Mouse (Mus musculus): ENCODE data around the gene Vkorc1l1. TPM values are rescaled to one million over a fixed set of nuclear protein-coding genes. Genes with fewer than 3 reads are reported as not detected.

Gene Vkorc1l1
- polyA plus RNA-seq (2015; fragmentation: Nextera tagmentation; extraction: Ambion mirVana): 13.3 TPM in 2 replicates

DNA sequence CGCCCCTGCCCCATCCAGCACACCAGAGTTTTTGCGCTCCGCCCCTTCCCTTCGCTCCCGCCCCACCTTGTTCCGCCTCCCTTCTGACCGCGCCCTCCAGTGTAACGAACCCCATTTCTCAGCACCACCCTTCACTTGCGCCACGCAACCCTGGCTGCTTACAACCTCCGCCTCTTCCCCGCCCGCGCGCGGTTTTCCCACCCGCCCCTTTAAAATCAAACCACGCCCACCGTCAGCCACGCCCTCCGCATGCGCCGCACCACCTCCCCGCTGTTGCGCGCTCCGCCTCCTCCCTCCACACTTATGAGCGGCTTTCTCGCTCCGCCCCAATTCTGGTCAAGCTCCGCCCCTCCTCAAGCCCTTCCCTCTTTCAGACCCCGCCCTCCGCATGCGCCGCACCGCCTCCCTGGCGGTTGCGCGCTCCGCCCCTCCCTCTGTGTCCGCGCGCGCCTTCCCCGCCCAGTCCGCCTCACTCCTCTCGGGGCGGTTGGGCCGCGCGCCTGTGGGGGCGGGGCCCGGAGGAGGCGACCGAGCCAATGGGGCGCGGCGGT, at the start of gene Vkorc1l1:
Gene Vkorc1l1 (plus strand): TSS at position 476 of the 551 bp plus-strand sequence.
- under 1% methylated on average over 59 of the region's 59 CpGs for WGBS
- Histone ChIP-seq H3K4me2 (ENCODE audit: low read depth, low read length) (peak within 1 kb of the TSS; percentile 93), H3K9ac (ENCODE audit: low read length) (peak within 1 kb of the TSS; percentile 89), H3K9me3 (replicated peaks; ENCODE audit: control insufficient read depth, low read length) (no peaks in the 10 kb centered on the region), H3K4me1 (ENCODE audit: control insufficient read depth, insufficient read depth, low read length) (peaks cover 4% of the 10 kb centered on the region; the same call in 1 of the 2 replicates), H3K27me3 (ENCODE audit: control insufficient read depth, insufficient read depth, low read length) (no peaks in the 10 kb centered on the region), H3K36me3 (ENCODE audit: control insufficient read depth, insufficient read depth) (peaks cover 4% of the 10 kb centered on the region; the same call in 1 of the 2 replicates), H3K27ac (ENCODE audit: low read length) (peak within 1 kb of the TSS; percentile 77), H3K4me3 (ENCODE audit: low read length) (peak within 1 kb of the TSS; percentile 89)
- peak; percentile 95 for ATAC-seq (replicated peaks; ENCODE audit: extremely low read depth, insufficient read depth, low FRiP score)

DNA sequence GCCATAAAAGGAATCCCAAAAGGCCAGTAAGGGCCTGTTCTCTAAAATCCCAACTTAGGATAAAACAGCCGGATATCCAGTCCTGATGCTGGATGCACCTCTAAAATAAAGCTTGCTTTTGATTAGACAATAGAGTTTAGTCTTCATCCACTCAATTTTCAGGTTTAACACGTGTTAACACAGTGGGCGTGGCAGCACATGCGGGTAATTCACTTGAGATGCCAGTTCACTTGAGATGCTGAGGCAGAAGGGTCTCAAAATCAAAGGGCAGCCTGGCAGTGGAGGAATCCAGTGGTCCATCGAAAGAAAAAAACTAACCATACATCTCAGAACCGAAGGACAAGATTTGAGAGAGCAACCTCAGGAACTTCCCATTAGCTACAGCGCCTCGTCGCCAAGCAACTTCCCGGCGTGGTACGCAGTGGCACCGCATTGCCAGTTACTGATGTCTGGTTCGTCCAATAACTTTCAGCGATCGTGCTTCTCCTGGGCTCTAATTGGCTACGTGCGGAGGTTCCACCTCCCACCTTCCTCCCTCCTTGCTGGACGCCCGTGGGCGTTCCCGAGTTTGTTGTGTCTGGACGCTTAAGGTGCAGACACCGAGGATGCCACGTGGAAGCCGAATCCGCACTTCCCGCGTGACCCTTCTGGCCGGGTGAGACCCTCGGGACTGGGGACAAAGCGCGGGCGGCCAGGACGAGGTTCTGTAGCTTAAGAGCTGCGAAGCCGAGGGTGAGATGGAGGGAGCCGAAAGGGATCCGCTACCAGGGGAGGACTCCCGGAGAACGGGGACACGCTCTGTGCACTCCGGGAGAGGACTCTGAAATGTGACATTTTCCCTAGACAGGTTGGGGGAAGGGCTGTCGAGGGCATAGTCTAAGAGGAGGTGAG, 46.3 kb upstream of the Vkorc1l1 start, which contains the start of gene Zbed5:
Gene Zbed5 (plus strand): TSS at position 526 of the 891 bp plus-strand sequence.
- H3K9ac ChIP-seq (ENCODE audit: low read length): peak within 1 kb of the TSS; percentile 75
- H3K36me3 ChIP-seq (ENCODE audit: control insufficient read depth, insufficient read depth): no peaks in the 10 kb centered on the region
- ATAC-seq (replicated peaks; ENCODE audit: extremely low read depth, insufficient read depth, low FRiP score): peak; percentile 100
- no peak within 1 kb of the TSS for H3K27ac ChIP-seq (ENCODE audit: low read length)
- H3K27me3 ChIP-seq (ENCODE audit: control insufficient read depth, insufficient read depth, low read length): no peaks in the 10 kb centered on the region
- peak within 1 kb of the TSS; percentile 78 for H3K4me3 ChIP-seq (ENCODE audit: low read length)
- WGBS: 2% methylated on average over 44 of the region's 44 CpGs
- peaks cover 8% of the 10 kb centered on the region for H3K4me1 ChIP-seq (ENCODE audit: control insufficient read depth, insufficient read depth, low read length)
- peak within 1 kb of the TSS; percentile 81 for H3K4me2 ChIP-seq (ENCODE audit: low read depth, low read length)
- no peaks in the 10 kb centered on the region for H3K9me3 ChIP-seq (replicated peaks; ENCODE audit: control insufficient read depth, low read length)

GRCm38 (mm10) chr5:129898449-129898848, 43.3 kb upstream of the Vkorc1l1 start, which contains the start of gene Phkg1:
Gene Phkg1 (minus strand): TSS chr5:129898549.
- no peak within 1 kb of the TSS for H3K9ac ChIP-seq (ENCODE audit: low read length)
- no peak within 1 kb of the TSS for H3K4me2 ChIP-seq (ENCODE audit: low read depth, low read length)
- ATAC-seq (replicated peaks; ENCODE audit: extremely low read depth, insufficient read depth, low FRiP score): no peak
- H3K4me3 ChIP-seq (ENCODE audit: low read length): no peak within 1 kb of the TSS
- peaks cover 8% of the 10 kb centered on the region for H3K4me1 ChIP-seq (ENCODE audit: control insufficient read depth, insufficient read depth, low read length)
- H3K27me3 ChIP-seq (ENCODE audit: control insufficient read depth, insufficient read depth, low read length): no peaks in the 10 kb centered on the region
- H3K27ac ChIP-seq (ENCODE audit: low read length): no peak within 1 kb of the TSS
- H3K36me3 ChIP-seq (ENCODE audit: control insufficient read depth, insufficient read depth): no peaks in the 10 kb centered on the region
- WGBS: 89% methylated on average over 1 of the region's 1 CpGs
- no peaks in the 10 kb centered on the region for H3K9me3 ChIP-seq (replicated peaks; ENCODE audit: control insufficient read depth, low read length)

DNA sequence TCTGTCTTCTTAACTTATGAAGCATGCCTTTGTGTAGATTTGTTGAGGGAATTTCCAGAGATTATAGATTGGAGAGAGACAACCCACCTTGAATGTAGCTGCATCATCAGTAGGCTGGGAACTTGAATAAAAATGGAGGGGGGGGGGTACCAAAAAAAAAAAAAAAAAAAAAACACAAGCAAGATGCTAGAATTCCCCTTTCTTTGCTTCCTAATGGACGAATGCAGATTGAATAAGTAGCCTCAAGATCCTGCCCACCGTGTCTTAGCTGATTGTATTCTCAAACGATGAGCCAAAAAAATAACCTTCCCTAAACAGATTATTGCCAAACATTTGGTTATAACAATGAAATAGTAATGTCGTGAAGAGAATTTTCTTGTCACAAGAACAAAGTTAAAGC, 34.0 kb upstream of the Vkorc1l1 start:
- ATAC-seq (replicated peaks; ENCODE audit: extremely low read depth, insufficient read depth, low FRiP score): no peak
- H3K36me3 ChIP-seq (ENCODE audit: control insufficient read depth, insufficient read depth): no peaks in the 10 kb centered on the region

DNA sequence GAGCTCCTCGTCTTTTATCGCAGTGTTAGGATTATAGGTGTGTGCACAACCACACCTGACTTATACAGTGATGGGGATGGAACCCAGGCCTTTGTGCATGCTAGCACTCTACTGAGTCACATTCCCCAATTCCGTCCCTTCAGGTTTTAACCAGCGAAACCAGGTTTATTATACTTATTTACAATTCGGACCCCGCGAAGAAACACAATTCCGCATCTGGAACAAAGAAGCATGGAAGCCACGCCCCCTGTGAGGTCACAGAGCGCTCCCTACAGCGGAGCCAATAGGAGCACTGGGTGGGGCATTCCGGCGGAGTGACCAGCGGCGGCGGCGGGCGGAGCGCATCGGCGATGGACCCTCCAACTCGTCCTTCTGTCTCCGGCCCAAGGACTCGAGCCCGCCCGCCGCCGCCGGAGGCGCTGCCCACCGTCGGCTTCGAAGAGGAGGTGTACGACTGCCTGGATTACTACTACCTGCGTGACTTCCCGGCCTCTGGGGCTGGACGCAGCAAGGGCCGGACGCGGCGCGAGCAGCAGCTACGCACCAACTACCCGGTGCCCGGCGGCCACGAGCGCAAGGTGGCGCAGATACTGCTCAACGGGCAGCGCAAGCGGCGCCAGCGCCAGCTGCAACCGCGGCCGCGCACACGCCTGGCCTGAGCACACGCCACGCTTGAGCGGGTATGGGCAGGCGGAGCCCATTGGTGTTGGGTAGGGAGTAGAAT, 33.4 kb upstream of the Vkorc1l1 start, which contains the start of gene Nupr1l:
Gene Nupr1l (plus strand): TSS at position 299 of the 724 bp plus-strand sequence.
- Histone ChIP-seq H3K4me1 (ENCODE audit: control insufficient read depth, insufficient read depth, low read length) (no peaks in the 10 kb centered on the region; the same call in 1 of the 2 replicates), H3K27me3 (ENCODE audit: control insufficient read depth, insufficient read depth, low read length) (no peaks in the 10 kb centered on the region), H3K4me2 (ENCODE audit: low read depth, low read length) (peak within 1 kb of the TSS; percentile 84), H3K9ac (ENCODE audit: low read length) (peak within 1 kb of the TSS; percentile 86), H3K27ac (ENCODE audit: low read length) (peak within 1 kb of the TSS; percentile 92), H3K9me3 (replicated peaks; ENCODE audit: control insufficient read depth, low read length) (no peaks in the 10 kb centered on the region), H3K4me3 (ENCODE audit: low read length) (peak within 1 kb of the TSS; percentile 76), H3K36me3 (ENCODE audit: control insufficient read depth, insufficient read depth) (no peaks in the 10 kb centered on the region)
- ATAC-seq (replicated peaks; ENCODE audit: extremely low read depth, insufficient read depth, low FRiP score): peak; percentile 97
- under 1% methylated on average over 63 of the region's 63 CpGs for WGBS

More for the DNA sequence above, 34.0 kb upstream of the Vkorc1l1 start:
- peak overlapping the region; percentile 86 for H3K9ac ChIP-seq (ENCODE audit: low read length)
- peak overlapping the region; percentile 84 for H3K4me2 ChIP-seq (ENCODE audit: low read depth, low read length)
- no peaks in the 10 kb centered on the region for H3K27me3 ChIP-seq (ENCODE audit: control insufficient read depth, insufficient read depth, low read length)
- H3K27ac ChIP-seq (ENCODE audit: low read length): no peak overlapping the region
- no peaks in the 10 kb centered on the region for H3K9me3 ChIP-seq (replicated peaks; ENCODE audit: control insufficient read depth, low read length)
- WGBS: 27% methylated on average over 4 of the region's 4 CpGs
- peak overlapping the region; percentile 76 for H3K4me3 ChIP-seq (ENCODE audit: low read length)
- H3K4me1 ChIP-seq (ENCODE audit: control insufficient read depth, insufficient read depth, low read length): no peaks in the 10 kb centered on the region; the same call in 1 of the 2 replicates

DNA sequence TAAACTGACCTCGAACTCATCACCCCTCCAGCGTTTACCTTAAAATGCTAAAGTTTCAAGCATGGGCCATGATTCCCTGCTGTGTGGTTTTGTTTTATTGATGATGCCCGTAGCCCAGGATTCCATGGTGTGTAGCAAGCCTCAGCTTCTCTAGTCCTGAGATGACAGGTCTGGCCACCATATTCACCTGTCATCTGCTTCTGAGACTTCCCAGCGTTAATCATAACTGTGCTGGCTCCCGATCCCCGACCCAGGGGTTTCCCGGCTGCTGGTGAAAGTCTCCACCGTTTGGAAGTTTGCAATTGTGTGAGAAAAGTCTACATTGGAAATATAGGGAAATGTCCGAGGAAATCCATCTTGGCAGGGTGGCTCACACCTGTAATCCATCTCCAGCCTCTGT, 32.6 kb upstream of the Vkorc1l1 start:
- peak overlapping the region; percentile 84 for H3K4me2 ChIP-seq (ENCODE audit: low read depth, low read length)
- WGBS: 69% methylated on average over 9 of the region's 9 CpGs
- H3K4me3 ChIP-seq (ENCODE audit: low read length): peak overlapping the region; percentile 76

DNA sequence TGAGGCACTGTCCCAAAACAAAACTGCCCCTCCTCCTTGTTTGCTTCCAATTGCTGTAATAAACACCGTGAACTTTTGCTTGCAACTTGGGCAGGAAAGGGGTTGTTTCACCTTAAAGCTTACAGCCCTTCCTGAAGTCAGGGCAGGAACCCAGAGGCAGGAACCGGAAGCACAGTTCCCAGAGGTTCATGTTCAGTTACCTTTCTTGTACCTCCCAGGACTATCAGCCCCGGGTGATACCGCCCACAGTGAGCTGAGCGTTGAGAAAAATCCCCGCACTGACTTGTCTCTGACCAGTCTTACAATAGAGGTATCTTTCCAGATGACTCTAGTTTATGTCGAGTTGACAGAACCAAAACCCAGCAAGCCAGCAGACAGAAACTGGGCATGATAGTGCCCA, 32.2 kb upstream of the Vkorc1l1 start:
- Histone ChIP-seq H3K9me3 (replicated peaks; ENCODE audit: control insufficient read depth, low read length) (no peaks in the 10 kb centered on the region), H3K4me3 (ENCODE audit: low read length) (no peak overlapping the region), H3K4me1 (ENCODE audit: control insufficient read depth, insufficient read depth, low read length) (no peaks in the 10 kb centered on the region; the same call in 1 of the 2 replicates), H3K9ac (ENCODE audit: low read length) (no peak overlapping the region), H3K4me2 (ENCODE audit: low read depth, low read length) (no peak overlapping the region), H3K27ac (ENCODE audit: low read length) (no peak overlapping the region), H3K27me3 (ENCODE audit: control insufficient read depth, insufficient read depth, low read length) (no peaks in the 10 kb centered on the region), H3K36me3 (ENCODE audit: control insufficient read depth, insufficient read depth) (no peaks in the 10 kb centered on the region)
- 70% methylated on average over 7 of the region's 7 CpGs for WGBS
- no peak for ATAC-seq (replicated peaks; ENCODE audit: extremely low read depth, insufficient read depth, low FRiP score)

More for the DNA sequence above, 32.6 kb upstream of the Vkorc1l1 start:
- Histone ChIP-seq H3K9ac (ENCODE audit: low read length) (peak overlapping the region; percentile 86; the same call in 1 of the 2 replicates), H3K9me3 (replicated peaks; ENCODE audit: control insufficient read depth, low read length) (no peaks in the 10 kb centered on the region), H3K27ac (ENCODE audit: low read length) (no peak overlapping the region), H3K4me1 (ENCODE audit: control insufficient read depth, insufficient read depth, low read length) (no peaks in the 10 kb centered on the region; the same call in 1 of the 2 replicates), H3K36me3 (ENCODE audit: control insufficient read depth, insufficient read depth) (no peaks in the 10 kb centered on the region), H3K27me3 (ENCODE audit: control insufficient read depth, insufficient read depth, low read length) (no peaks in the 10 kb centered on the region)
- no peak for ATAC-seq (replicated peaks; ENCODE audit: extremely low read depth, insufficient read depth, low FRiP score)

DNA sequence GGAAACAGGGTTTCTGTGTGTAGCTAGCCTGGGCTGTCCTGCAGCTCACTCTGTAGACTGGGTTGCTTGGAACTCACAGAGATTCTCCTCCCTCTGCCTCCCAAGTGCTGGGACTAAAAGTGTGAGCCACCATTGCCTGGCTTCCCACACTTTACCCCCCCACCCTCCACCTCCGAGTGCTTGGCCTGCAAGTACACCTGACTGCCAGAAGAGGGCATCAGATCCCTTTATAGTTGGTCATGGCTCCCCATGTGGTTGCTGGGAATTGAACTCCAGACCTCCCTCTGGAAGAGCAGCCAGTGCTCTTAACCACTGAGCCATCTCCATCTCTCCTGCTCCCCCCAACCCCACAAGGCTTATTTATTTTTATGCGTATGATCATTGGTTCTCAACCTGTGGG, 27.7 kb upstream of the Vkorc1l1 start:
- WGBS: 20% methylated on average over 2 of the region's 2 CpGs
- Histone ChIP-seq H3K9me3 (replicated peaks; ENCODE audit: control insufficient read depth, low read length) (no peaks in the 10 kb centered on the region), H3K27ac (ENCODE audit: low read length) (no peak overlapping the region), H3K9ac (ENCODE audit: low read length) (no peak overlapping the region), H3K36me3 (ENCODE audit: control insufficient read depth, insufficient read depth) (no peaks in the 10 kb centered on the region), H3K4me1 (ENCODE audit: control insufficient read depth, insufficient read depth, low read length) (no peaks in the 10 kb centered on the region; the same call in 1 of the 2 replicates), H3K4me3 (ENCODE audit: low read length) (no peak overlapping the region), H3K27me3 (ENCODE audit: control insufficient read depth, insufficient read depth, low read length) (no peaks in the 10 kb centered on the region), H3K4me2 (ENCODE audit: low read depth, low read length) (no peak overlapping the region)
- ATAC-seq (replicated peaks; ENCODE audit: extremely low read depth, insufficient read depth, low FRiP score): no peak
